ENCODE assay signal across 22 mouse cellular contexts in genomic region chr8:122816965-122817364, GRCm38 (mm10). TPM values are rescaled to one million over a fixed set of nuclear protein-coding genes. Genes with fewer than 3 reads are reported as not detected.
"Had no signal": no experiment of that assay in that cellular context is flagged by ENCODE, and none has a peak within 500 bp of the region (broad histone marks: within the 10 kb centered on the region; RNA-seq: fewer than 3 reads in every experiment).

No protein-coding gene starts in this region.

- DNase-seq: kidney, adult 2 months; kidney, postnatal 25 days; layer of hippocampus, adult 9-11 months; liver, postnatal 0 days; lung, embryonic 14.5 days; right cerebral cortex, adult 18-20 months; right cerebral cortex, postnatal 14 days; right cerebral cortex, postnatal 4 days; thymus, adult 2 months; thymus, postnatal 14 days; thymus, postnatal 4 days had no signal

- H3K27me3 ChIP-seq: limb, embryonic 15.5 days; neural tube, embryonic 12.5 days; neural tube, embryonic 15.5 days had no signal

- H3K9me3 ChIP-seq: limb, embryonic 15.5 days; midbrain, embryonic 13.5 days; neural tube, embryonic 12.5 days; neural tube, embryonic 15.5 days had no signal

- H3K4me2 ChIP-seq: limb, embryonic 15.5 days; liver, embryonic 11.5 days; lung, embryonic 14.5 days; midbrain, embryonic 13.5 days; neural tube, embryonic 12.5 days; neural tube, embryonic 15.5 days had no signal

- H3K27ac ChIP-seq: kidney, postnatal 0 days; layer of hippocampus, adult 2 months; limb, embryonic 15.5 days; liver, embryonic 14.5 days; macrophage; midbrain, embryonic 13.5 days; neural tube, embryonic 12.5 days; neural tube, embryonic 15.5 days; stomach, postnatal 0 days had no signal

- H3K36me3 ChIP-seq: neural tube, embryonic 15.5 days had no signal

- H3K9ac ChIP-seq: limb, embryonic 15.5 days; liver, embryonic 14.5 days; liver, postnatal 0 days; lung, embryonic 14.5 days; midbrain, embryonic 13.5 days; neural tube, embryonic 15.5 days had no signal

- H3K4me1 ChIP-seq: limb, embryonic 15.5 days had no signal

- ATAC-seq: lung, postnatal 0 days; midbrain, embryonic 13.5 days had no signal

- H3K4me3 ChIP-seq: layer of hippocampus, adult 2 months; limb, embryonic 15.5 days; midbrain, embryonic 13.5 days; neural tube, embryonic 12.5 days; neural tube, embryonic 15.5 days had no signal

RNA-seq across cellular contexts. Expression of gene Cdh15, which starts 30.8 kb away (rescaled TPM):
- polyA plus RNA-seq: liver, embryonic 14.5 days; liver, postnatal 0 days; lung, embryonic 14.5 days; macrophage had no signal
